Mouse (Mus musculus): Measurements from ENCODE around the gene Vps26c.
"Not testable (repeated sequence)": the region's sequence is repeated elsewhere in the genome, so short reads cannot be mapped to it uniquely, and the experiment has no call there.

The Vps26c gene

DNA sequence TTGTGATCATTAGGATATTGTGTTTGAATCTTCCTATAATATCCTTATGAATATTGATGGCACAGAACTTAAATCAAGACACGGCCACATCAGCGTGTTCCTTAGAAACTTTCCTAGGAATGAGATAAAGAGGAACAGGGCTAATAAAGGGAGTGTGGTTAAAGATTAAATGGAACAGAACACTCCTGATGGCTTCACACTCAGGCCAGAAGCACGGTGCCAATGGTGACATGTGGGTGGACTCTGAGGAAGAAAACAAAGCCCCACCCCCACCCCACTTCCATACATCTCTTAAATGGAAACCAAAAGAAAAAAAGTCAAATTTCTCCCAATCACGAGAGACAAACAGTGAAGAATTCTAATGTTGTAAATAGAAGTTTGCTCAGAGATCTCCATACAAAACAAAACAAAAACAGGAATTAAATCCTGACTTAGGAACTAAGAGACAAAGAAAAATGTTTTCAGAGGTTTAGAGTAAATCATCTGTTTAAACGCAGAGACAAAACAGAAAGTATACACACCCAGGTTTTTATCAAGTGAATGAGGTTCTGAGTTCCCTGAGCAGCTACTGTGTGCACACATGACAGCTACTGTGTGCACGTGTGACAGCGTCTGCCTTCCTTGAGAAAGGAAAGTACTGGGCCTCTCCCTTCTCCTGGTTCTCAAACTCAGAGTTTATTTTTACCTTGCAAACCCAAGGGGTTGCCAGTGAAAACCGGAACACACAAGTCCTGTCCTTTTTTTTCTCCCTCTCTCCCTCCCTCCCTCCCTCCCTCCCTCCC, 19.3 kb upstream of the Vps26c start:
- no peak for DNase-seq

DNA sequence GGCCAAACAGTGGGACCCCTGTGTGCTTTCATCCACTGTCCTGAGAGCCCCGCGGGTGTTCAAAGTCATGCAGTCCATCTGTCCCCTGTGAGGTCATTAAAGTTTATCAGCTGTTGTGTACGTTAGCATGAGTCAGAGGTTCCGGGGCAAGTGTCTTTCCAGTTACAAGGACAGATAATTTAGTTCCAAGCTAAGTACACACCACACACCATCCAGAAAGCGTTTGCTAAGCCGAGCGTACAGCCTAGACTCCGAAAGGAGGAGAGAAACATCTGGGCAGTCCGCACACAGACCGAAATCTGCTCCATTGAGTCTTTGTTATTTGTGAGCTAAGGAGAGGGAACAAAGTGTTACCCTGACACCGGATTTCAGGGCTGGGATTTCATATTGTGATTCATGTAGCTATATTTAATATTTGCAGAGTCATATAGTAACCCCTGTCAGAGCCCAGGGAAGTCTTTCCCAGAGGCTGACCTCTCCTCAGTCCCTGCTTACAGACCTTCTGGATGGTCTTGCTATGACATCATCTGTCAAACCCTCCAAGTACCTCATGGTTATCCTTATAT, 18.0 kb upstream of the Vps26c start:
- no peak for DNase-seq

DNA sequence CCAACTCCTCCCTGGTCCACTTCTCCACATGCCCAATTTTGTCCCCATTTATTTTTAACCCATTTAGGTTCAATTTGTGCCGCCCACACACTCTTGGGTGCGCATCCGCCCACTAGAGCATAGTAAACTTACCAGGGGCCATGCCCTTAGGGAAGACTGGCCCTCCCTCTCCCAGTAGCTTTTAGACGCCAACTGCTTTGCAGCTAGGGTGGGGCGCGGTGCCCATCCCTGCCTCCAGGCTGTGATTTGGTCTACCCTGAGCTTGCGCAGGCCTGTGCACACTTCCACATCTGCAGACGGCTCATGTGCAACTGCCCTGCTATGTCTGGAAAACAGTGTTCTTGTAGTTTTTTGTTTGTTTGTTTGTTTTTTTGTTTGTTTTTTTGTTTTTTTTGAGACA, 16.3 kb upstream of the Vps26c start:
- no peak for DNase-seq

DNA sequence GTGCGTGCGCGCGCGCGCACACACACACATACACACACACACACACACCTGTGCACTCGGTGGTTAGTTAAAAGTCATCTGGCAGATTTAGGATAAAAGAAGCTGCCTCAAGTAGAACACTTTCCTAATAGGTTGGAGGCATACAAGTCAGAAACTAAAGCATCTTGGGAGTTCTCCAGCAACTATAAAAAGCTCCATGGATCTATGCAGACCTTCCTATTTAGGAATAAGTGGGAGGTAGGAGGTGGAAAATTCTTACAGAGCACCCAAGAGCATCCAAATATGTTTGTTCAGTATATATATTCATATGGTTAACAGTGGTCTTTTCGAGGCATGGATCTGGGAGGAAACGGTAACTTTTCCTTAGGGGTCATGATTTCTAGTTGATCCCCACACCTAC, 13.5 kb upstream of the Vps26c start:
- no peak for DNase-seq

DNA sequence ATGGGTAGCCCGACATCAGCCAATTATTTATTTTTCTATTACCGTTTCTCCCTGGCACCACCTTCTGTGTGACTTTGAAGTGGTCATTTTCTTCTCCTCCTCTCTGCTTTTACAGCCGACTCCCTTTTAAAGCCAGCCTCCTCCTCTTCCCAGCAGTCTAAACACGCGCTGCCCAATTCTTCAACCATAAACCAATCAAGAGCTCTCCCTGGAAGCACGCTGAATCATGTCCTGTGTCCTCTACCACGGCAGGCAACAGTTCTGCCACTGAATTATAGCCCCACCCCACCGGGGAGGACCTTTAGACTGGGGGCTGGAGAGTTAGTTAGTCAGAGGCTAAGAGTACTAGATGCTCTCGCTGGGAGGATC, 10.5 kb upstream of the Vps26c start:
- peak; percentile 77 for DNase-seq

DNA sequence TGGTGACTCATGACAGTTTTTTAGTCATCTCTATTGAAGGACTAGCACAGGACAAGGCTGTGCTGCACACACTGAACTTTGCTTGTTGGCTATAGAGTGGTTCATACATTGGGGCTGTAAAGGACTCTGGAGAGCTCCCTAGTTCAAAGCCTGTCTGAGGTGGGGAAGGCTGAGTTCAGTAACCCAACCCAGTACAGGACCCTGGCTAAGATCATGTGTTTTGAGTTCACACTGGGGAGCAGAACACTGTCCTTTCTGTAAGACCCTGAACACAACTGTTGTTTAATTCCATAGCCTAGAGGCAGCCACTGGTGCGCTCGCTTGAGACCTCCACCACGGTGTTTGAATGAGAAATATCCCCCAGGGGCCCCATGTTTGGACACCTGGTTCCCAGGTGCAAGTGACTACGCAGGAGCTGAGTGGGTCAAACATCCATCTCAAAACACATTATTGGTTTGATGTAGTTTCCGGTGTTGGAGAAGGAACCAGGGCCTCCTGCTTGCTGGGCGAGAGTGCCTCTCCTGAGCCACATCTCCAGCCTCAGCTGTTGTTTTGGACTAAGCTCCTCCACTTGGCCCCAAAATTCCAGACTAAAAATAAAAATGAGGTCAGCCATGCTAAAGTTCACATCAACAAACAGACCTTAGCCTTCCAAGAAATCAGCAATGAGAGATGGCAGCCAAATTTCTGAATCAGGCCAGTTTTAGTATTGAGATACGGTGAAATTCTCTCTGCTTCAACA, 10.0 kb upstream of the Vps26c start:
- peak; percentile 83 for DNase-seq

DNA sequence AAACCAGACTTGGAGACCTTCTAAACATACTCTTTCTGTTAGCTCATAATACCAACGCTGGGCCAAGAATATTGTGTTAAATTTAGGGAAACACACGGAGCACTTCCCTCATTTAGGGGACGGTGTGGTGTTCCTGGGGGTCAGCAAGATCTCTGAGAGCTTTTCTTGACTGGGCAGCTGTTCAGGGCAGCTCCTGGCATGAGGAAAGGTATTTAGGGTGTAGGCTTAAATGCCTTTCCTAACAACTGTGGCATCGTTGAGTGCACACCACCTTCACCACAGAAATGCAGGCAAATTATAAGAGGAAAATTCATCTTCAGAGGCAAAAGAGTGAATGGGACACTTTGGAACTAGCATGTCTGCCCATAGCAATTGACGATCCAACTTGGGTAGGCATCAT, 9.1 kb upstream of the Vps26c start:
- DNase-seq: no peak

DNA sequence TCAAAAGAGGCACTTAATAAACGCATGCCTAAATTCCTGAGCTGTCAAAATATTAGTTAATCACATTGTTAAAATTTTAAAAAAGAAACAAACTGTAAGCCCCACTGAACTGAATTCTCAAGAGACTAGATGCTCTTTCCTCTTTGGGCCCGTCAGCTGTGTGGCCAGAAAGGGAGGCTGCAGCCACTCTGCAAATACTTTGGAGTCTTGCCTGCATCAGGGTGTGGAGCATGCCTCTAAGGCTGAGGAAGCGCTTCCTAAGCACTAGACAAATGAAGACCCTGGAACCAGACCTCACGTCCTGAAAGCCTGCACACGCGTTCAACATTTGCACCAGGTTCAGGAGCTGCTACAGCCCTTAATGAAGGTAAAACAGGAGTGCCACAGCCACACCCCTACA, 7.0 kb upstream of the Vps26c start:
- DNase-seq: peak; percentile 47

DNA sequence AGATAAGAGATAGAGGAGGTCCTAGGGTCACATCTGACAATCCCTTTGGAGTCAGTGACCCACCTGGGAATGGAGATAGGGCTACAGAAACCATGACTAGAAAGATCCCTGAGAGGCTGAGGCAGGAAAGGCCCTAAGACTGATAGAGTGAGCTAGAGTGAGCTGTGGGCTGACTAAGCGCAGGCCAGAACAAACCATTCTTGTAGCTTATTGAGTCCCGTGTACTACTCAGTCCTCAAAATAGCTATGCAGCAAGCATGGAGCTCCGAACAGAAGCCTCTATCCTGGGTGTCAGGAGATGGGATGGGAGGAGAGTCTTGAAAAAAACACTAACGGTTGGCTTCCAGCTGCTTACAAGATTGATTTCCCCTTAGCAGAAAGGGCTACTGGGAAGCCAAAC, 4.6 kb upstream of the Vps26c start:
- no peak for DNase-seq

DNA sequence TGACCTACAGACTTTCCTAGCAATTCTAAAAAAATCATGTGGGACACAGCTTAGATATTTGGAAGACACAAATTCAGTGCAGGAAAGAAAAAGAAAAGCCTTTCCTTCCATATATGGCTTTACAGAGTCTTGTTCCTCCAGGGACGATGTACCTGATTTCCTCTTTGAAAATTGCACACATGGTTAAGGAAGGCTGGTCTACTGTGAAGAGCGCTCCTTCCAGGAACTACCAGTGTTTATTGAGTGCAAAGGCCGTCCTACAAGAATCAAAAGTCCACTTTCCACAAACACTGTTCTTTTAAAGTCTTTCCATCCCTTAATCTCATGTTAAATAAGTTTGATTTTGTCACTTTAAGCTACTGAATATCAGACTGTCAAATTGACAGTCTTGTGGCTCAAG, 916 bp upstream of the Vps26c start:
- no peak for DNase-seq

DNA sequence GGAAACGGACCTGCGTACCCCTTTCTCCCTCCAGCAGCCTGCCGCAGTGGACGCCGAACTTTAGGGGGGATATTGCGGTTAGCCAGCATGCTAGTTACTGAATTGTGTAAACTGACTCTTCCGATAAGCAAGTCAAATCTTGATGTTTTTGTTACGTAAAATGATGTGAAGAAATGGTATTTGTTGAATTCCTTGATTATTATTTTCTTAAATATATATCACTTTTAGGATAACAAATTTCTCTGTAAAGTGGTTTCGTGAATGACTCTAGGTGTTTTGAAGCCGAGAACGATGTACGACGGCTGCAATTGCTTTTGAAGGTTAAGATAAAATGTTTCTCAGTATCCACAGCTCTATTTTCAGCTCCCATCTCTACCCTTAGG, 513 bp upstream of the Vps26c start:
- DNase-seq: no peak

DNA sequence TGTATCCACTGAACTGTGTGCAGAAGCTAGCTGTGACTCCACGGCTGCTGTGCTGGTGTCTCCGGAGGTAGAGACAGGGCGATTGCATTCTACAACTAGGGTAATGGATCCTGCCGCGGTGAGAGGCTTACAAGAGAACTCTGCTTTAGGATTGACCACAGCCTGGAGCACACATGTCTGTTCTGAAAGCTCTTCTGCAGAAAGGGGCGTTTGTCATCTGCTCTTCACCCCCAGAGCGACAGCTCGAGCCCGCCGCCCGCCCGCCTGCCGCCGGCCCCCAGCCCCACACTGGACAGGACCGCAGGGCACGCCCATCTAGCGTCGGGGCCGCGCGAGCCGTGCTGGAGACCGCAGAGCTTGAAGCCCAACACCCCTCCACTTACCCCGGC, 681 bp downstream of the Vps26c start:
- DNase-seq: no peak

DNA sequence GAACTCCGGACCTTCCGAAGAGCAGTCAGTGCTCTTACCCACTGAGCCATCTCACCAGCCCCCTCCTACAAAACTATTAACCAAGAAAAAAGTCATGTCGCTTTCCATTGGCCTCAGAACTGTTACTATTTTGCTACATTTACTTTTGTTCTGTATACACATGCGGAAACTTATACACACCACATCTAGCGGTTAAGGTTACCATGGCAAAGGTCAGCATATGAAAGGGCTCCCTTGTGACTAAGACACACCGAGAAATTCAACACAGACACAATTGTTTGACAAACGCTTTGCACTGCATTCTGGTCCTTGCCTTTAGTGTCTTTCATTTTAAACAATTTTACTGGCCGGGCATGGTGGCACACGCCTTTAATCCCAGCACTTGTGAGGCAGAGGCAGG, 1.9 kb downstream of the Vps26c start:
- DNase-seq: no peak

DNA sequence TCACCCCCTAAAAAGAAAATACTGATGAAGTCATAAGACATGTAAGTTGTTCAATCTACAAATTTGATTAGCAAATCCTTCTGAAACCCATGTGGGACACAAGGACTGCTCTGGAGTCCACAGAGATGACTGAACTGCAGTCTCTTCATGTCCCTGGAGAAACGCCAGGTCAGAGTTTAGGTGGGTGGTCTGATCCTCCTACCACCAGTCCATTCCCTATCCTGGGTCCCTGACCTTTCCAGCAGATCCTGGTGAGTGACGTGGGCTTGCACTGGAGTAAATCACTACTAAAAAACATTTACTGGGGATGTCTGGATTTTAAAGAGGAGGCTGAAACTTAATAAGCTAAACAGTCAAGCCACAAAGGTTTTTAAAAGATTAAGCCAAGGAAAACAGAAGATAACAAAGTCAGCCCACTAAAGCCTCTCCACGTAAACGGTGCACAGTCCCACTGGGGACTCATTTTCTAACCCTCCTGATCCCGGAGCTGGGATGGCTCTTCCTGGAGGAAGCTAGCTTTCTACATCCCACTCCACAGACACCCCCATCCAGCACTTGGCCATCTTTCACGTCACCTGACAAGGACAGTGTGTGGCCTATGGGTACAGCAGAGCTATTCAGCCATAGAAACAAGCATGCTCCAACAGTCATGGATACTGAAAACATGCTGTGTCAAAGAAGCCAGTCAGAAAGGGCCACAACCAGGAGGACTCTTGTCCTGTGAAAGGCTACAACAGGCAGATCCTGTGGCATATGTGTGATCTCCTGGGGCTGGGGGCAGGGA, 2.8 kb downstream of the Vps26c start:
- no peak for DNase-seq

DNA sequence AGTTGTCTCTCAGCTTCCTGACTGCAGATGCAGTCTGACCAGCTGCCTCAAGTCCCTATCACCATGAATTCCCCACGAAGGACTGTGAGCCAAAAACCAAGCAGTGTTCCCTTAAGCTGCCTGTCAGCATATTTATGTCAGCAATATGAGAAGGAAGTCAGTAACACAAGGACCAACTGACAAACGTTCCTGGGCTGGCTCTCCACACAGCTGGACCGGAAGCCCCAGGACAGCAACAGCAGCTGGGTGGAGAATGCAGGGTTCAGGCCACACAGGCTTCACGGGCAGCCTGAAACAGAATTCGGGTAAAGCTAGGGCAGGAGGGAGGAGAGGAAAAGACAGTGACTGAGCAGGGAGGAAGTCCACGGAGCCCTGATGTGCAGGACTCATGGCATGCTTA, 7.6 kb downstream of the Vps26c start:
- DNase-seq: peak; percentile 82

DNA sequence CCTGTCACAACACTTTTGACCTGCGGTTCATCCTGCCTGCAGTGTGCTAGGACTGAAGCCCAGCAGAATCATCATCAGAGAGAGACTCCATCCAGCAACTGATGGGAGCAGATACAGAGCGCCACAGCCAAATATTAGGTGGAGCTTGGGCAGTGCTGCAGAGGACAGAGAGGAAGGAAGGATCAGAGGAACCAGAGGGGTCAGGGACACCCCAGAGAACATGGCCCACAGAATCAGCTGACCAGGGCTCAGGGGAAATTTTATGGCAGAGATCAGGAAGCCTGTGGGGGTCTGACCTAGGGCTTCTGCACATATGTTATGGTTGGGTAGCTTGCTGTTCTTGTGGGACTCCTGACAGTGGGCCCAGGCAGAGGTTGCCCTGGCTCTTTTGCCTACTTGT, 9.0 kb downstream of the Vps26c start:
- DNase-seq: no peak

DNA sequence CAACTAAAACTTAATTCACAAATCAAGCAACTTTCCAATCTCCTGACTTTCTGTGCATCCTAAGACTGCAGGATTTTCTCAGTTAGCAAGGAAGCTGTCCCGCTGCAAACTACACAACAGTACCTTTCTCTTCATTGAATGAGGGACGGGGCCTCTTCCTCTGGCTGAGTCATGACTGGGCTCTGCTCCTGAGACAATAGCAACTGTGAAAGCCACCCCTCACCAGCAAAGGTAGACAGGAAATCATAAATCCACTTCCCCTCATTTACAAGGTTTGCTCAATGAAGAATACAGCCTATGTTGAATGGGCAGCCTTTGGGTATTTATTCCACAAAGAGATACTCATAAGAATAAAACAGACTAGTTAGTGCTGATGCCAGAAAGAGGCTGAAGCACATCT, 16.6 kb downstream of the Vps26c start:
- no peak for DNase-seq

DNA sequence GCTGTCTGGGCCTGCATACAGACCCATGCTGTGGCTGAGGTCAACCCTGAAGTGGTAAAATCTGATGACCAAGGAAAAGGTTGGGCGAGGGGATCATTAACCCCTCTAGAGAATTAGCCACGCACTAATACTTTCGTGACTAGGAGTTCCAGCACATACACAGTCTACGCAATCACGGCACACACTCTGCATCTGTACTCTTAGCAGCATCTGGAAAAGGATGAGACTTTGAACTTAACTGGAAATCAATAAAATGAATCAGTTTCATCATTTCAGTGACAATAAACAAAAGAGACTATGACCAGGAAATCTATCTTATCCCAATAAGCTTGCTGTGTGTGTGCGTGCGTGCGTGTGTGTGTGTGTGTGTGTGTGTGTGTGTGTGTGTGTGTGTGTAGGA, 17.9 kb downstream of the Vps26c start:
- DNase-seq: no peak

DNA sequence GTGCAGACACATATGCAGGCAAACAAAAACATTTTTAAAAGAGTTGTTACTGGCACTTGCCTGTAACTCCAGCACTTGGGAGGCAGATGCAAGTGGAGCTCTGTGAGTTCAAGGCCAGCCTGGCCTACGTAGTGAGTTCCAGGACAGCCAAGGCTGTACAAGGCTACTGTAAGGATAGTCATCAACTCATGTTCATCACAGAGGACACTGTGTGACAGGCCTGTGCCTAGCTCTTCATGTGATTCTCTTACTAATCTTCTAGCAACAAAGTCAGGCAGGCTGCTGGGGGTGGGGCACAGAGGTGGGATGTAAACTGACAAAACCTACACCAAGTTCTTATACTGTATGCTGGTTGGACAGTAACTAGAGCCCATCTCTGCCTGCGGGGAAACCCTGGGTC, 19.6 kb downstream of the Vps26c start:
- no peak for DNase-seq

DNA sequence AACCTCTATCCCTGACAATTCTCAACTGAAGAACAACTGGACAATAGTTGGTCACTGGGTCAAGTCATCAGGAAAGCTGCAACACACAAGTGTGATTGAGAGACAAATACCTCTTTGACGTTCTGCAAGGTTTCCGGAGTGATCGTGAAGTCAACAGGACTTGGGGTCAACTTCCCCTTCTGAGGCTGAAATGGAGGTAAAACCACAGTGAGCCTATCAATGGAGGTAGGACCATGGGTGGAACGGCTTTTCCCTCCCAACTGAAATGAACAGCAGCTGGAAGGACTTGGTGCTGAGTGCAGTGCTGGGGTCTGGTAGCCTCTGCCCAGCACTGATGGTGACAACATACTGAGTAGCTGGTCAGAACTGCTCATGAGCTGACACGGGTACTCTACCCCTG, 22.4 kb downstream of the Vps26c start:
- no peak for DNase-seq

DNA sequence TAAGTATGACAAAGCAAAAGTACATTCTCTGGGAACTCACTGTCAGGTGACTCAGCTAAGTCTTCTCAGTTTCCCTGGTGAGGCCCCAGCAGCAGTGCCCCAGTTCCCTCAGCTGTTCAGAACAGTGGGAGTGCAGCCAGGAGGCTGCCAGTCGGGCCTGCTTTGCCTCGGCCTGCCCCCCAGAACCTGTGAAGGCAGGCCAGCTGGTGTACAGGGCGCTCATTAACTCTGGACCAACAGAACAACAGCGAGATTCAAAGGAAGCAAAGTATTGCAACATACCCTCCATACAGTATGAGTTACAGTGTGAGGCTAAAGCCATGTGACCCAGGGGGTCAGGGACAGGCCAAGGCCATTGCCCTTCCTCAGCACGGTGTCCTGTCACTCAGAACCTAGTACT, 28.7 kb downstream of the Vps26c start:
- DNase-seq: peak; percentile 68

DNA sequence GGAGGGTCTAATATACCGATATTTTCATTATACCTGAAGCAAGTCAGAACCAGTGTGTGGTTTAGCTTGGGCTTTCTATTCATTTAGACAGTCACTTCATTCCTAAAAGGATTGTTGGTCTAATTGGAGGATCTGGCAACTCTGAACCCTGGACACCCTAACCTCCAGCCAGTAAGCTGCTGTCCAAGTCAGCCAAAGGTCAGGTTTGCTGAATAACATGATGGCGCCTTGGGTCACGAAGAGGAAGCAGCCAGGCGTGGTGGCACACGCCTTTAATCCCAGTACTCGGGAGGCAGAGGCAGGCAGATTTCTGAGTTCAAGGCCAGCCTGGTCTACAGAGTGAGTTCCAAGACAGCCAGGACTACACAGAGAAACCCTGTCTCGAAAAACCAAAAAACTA, 29.5 kb downstream of the Vps26c start:
- not testable (repeated sequence) for DNase-seq

DNA sequence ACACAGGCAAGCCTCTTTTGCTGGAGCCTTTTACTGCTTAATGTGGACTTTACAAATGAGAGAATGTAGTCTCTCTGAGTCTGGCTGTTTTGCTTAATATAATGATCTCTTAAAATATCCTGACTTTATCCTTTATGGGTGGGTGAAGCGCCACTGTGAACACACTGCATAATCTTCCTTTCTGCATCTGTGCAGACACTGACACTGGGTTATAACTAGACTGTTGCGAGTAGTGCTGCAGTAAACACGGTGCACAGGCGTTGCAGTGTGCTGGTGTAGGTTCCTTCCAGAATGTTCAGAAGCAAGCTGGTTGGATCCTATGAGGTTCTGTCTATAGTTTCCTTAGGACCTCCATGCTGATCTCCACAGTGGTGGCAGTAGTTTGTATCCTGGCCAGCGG, 37.3 kb downstream of the Vps26c start:
- no peak for DNase-seq

DNA sequence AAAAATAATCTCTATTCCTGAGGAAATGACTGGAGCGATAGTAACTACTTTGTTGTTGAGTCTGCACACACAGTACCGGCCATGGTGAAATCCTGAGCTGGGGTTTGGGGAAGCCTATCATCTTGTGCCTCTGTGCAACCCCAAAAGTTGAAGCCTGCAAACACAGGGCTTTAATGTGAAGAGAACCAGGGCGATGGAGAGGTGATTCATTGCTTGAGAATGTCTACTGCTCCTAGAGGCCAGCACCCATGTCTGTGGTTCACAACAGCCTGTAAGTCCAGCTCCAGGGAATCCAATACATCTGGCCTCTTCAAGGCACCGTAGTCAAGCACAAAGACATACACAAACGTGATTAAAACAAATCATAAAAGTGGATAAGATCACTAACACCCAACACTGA, 39.3 kb downstream of the Vps26c start:
- no peak for DNase-seq
